Mouse (Mus musculus) heart, embryonic 15.5 days (tissue): ENCODE data around the gene Slfn1. TPM values are rescaled to one million over a fixed set of nuclear protein-coding genes. Genes with fewer than 3 reads are reported as not detected.
"Not testable (repeated sequence)": the region's sequence is repeated elsewhere in the genome, so short reads cannot be mapped to it uniquely, and the experiment has no call there.

Experiments used
- ATAC-seq: fragments of 200-750 bp; cut with Nextera tagmentation; replicated peaks from 2 replicates; pipeline ENCODE4 v1.8.0; 2017; ENCODE audit warnings: low read depth, moderate TSS enrichment; ENCODE audit not compliant: insufficient number of reproducible peaks, insufficient read depth, low FRiP score
- H3K27ac ChIP-seq: fragments of 300-500 bp; sonication (generic); 2 replicates; pipeline ENCODE4 v1.5.1; 2015; ENCODE audit warnings: mild to moderate bottlenecking, inconsistent platforms
- H3K27me3 ChIP-seq: fragments of 300-500 bp; sonication (generic); 2 replicates; pipeline ENCODE4 v1.6.1; 2015; ENCODE audit warnings: inconsistent platforms
- H3K36me3 ChIP-seq: fragments of 300-500 bp; sonication (generic); 2 replicates; pipeline ENCODE4 v1.6.1; 2015; ENCODE audit warnings: mild to moderate bottlenecking, inconsistent platforms
- H3K4me1 ChIP-seq: fragments of 300-500 bp; sonication (generic); replicated peaks from 2 replicates; pipeline ENCODE4 v1.6.1; 2015; ENCODE audit warnings: inconsistent platforms
- H3K4me2 ChIP-seq: fragments of 300-500 bp; sonication (generic); 2 replicates; pipeline ENCODE4 v1.6.1; 2015; ENCODE audit warnings: inconsistent platforms, mild to moderate bottlenecking, moderate library complexity
- H3K4me3 ChIP-seq: fragments of 300-500 bp; sonication (generic); 2 replicates; pipeline ENCODE4 v1.5.1; 2015; ENCODE audit warnings: mild to moderate bottlenecking, inconsistent platforms
- H3K9ac ChIP-seq: fragments of 300-500 bp; sonication (generic); 2 replicates; pipeline ENCODE4 v1.6.1; 2015; ENCODE audit warnings: mild to moderate bottlenecking, inconsistent platforms
- H3K9me3 ChIP-seq: fragments of 300-500 bp; sonication (generic); replicated peaks from 2 replicates; pipeline ENCODE4 v1.6.1; 2016; ENCODE audit warnings: inconsistent platforms
- WGBS: fragments of 180-500 bp; shearing (Covaris S2); methylation state at CpG from one replicate; pipeline ENCODE4 v1.1.7; 2015; ENCODE audit warnings: mixed read lengths; 5-methylcytosine and 5-hydroxymethylcytosine counted together
- polyA plus RNA-seq: library from polyadenylated mRNA; unstranded; fragments of >200 nt; fragmentation: Nextera tagmentation; extraction: Ambion mirVana; gene quantifications from 2 replicates; pipeline ENCODE4 v1.2.1, GENCODE M21; 2015

Gene Slfn1
- polyA plus RNA-seq, 1 experiment from 2014 or later = 0.34 TPM

DNA sequence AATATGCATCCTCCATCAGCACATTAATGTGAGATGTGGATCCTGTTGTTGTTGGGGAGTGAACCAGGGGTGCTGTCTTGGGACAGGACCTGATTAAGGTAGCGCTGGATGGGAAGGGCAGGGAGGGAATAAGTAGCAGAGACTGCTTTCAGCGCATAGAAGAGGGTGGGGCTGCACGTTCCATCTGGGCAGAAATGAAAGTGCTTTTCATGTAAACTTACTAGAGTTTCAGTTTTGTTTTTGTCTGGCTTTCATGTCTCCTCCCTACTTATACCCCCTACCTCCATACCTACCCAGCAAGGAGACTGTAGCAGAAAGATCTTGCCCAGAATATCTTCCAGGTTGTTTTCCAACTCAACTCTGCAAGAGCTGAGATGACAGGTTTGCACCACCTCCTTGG lies 1.4 kb downstream of the Slfn1 start:
- Histone ChIP-seq H3K4me1 (no peaks in the 10 kb centered on the region), H3K9me3 (no peaks in the 10 kb centered on the region), H3K4me3 (no peak overlapping the region), H3K27me3 (no peaks in the 10 kb centered on the region), H3K27ac (no peak overlapping the region), H3K36me3 (no peaks in the 10 kb centered on the region), H3K9ac (no peak overlapping the region), H3K4me2 (no peak overlapping the region)
- ATAC-seq = no peak
- WGBS = 42% methylated on average over 3 of the region's 3 CpGs

- Histone ChIP-seq H3K4me1 (no peaks in the 10 kb centered on the region), H3K36me3 (no peaks in the 10 kb centered on the region), H3K27ac (no peak overlapping the region), H3K4me3 (no peak overlapping the region), H3K9ac (no peak overlapping the region), H3K27me3 (no peaks in the 10 kb centered on the region), H3K9me3 (no peaks in the 10 kb centered on the region), H3K4me2 (no peak overlapping the region)
- WGBS = 81% methylated on average over 3 of the region's 3 CpGs
- no peak for ATAC-seq
These were observed 4.6 kb downstream of the Slfn1 start for GRCm38 (mm10) chr11:83121131-83121685.

- no peak overlapping the region for H3K4me2 ChIP-seq
- H3K27ac ChIP-seq = no peak overlapping the region
- H3K27me3 ChIP-seq = no peaks in the 10 kb centered on the region
- H3K36me3 ChIP-seq = no peaks in the 10 kb centered on the region
- no peaks in the 10 kb centered on the region for H3K9me3 ChIP-seq
- no peaks in the 10 kb centered on the region for H3K4me1 ChIP-seq
- 44% methylated on average over 4 of the region's 4 CpGs for WGBS
- no peak overlapping the region for H3K4me3 ChIP-seq
- ATAC-seq = no peak
- H3K9ac ChIP-seq = no peak overlapping the region
These were observed 6.5 kb downstream of the Slfn1 start for GRCm38 (mm10) chr11:83123198-83123597.

- no peaks in the 10 kb centered on the region for H3K27me3 ChIP-seq
- ATAC-seq = no peak
- H3K36me3 ChIP-seq = no peaks in the 10 kb centered on the region
- no peak overlapping the region for H3K4me3 ChIP-seq
- 73% methylated on average over 2 of the region's 2 CpGs for WGBS
- no peaks in the 10 kb centered on the region for H3K9me3 ChIP-seq
- H3K27ac ChIP-seq = no peak overlapping the region
- no peaks in the 10 kb centered on the region for H3K4me1 ChIP-seq
- H3K9ac ChIP-seq = no peak overlapping the region
- H3K4me2 ChIP-seq = no peak overlapping the region
These were observed 8.3 kb downstream of the Slfn1 start for GRCm38 (mm10) chr11:83124906-83125305.

DNA sequence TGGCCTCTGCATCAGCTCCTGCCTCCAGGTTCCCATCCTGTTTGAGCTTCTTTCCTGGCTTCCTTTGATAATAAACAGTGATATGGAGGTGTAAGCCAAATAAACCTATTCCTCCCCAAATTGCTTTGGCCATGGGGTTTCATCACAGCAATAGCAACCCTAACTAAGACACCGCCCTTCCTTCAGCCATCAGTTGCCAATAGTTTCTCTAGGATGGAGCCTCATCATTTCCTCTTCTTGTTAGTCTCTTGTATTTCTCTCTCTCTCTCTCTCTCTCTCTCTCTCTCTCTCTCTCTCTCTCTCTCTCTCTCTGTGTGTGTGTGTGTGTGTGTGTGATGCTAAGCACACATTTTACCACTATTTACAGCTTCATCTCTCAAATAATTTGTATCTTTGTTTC lies 9.0 kb downstream of the Slfn1 start:
- not testable (repeated sequence) for H3K27ac ChIP-seq, H3K27me3 ChIP-seq, ATAC-seq, H3K9ac ChIP-seq, H3K4me2 ChIP-seq, H3K36me3 ChIP-seq, H3K4me3 ChIP-seq, H3K4me1 ChIP-seq, H3K9me3 ChIP-seq
- WGBS = 70% methylated on average over 1 of the region's 1 CpGs

GRCm38 (mm10) chr11:83137253-83137652 lies 20.6 kb downstream of the Slfn1 start:
- H3K4me1 ChIP-seq, H3K36me3 ChIP-seq, H3K4me2 ChIP-seq, H3K4me3 ChIP-seq, H3K27ac ChIP-seq, ATAC-seq, H3K27me3 ChIP-seq, H3K9ac ChIP-seq, H3K9me3 ChIP-seq: not testable (repeated sequence)
- WGBS = 100% methylated on average over 1 of the region's 2 CpGs

GRCm38 (mm10) chr11:83148939-83149338 lies 32.3 kb downstream of the Slfn1 start:
- not testable (repeated sequence) for H3K27ac ChIP-seq, H3K27me3 ChIP-seq, H3K9me3 ChIP-seq, H3K9ac ChIP-seq, H3K4me2 ChIP-seq, H3K4me1 ChIP-seq, H3K36me3 ChIP-seq, ATAC-seq, H3K4me3 ChIP-seq
- no CpG with 5 or more reads among the region's 1 CpGs for WGBS

Other genes starting within 250 kb of the Slfn1 start
- gene Rffl, start 245.6 kb upstream of the Slfn1 start, polyA plus RNA-seq = 3.8 and 6.5 TPM in 2 replicates
- gene Rad51d, start 226.2 kb upstream of the Slfn1 start, polyA plus RNA-seq = 11.9 and 14.1 TPM in 2 replicates
- 0.08 and 0.14 TPM in 2 replicates for gene Fndc8, start 224.7 kb upstream of the Slfn1 start, polyA plus RNA-seq
- gene Nle1, start 208.4 kb upstream of the Slfn1 start, polyA plus RNA-seq = 17.7 and 25.9 TPM in 2 replicates
- gene Unc45b, start 206.3 kb upstream of the Slfn1 start, polyA plus RNA-seq = 169 and 170 TPM in 2 replicates
- 6.6 and 6.7 TPM in 2 replicates for gene Slfn5, start 165.5 kb upstream of the Slfn1 start, polyA plus RNA-seq
- gene Slfn9, start 125.0 kb upstream of the Slfn1 start, polyA plus RNA-seq = 10.7 and 15.5 TPM in 2 replicates
- 0.59 and 1.4 TPM in 2 replicates for gene Slfn8, start 96.0 kb upstream of the Slfn1 start, polyA plus RNA-seq
- 4.4 and 6.9 TPM in 2 replicates for gene Slfn2, start 51.7 kb upstream of the Slfn1 start, polyA plus RNA-seq
- 0.08 and 0.18 TPM in 2 replicates for gene Slfn4, start 58.3 kb downstream of the Slfn1 start, polyA plus RNA-seq
- gene Slfn3, start 74.5 kb downstream of the Slfn1 start, polyA plus RNA-seq = 1.3 TPM in 2 replicates
- gene Slfn14, start 169.9 kb downstream of the Slfn1 start, polyA plus RNA-seq = 0.20 and 0.41 TPM in 2 replicates
- 32.1 and 39.5 TPM in 2 replicates for gene Ap2b1, start 182.2 kb downstream of the Slfn1 start, polyA plus RNA-seq
- gene Pex12, start 185.7 kb downstream of the Slfn1 start, polyA plus RNA-seq = 7.9 and 8.9 TPM in 2 replicates